Mouse (Mus musculus) lung, postnatal 14 days (tissue): ENCODE results near the gene Itpr2.

Experiments used
- DNase-seq: peaks from one replicate; pipeline ENCODE4 v3.0.0; 2021

Gene Itpr2

DNA sequence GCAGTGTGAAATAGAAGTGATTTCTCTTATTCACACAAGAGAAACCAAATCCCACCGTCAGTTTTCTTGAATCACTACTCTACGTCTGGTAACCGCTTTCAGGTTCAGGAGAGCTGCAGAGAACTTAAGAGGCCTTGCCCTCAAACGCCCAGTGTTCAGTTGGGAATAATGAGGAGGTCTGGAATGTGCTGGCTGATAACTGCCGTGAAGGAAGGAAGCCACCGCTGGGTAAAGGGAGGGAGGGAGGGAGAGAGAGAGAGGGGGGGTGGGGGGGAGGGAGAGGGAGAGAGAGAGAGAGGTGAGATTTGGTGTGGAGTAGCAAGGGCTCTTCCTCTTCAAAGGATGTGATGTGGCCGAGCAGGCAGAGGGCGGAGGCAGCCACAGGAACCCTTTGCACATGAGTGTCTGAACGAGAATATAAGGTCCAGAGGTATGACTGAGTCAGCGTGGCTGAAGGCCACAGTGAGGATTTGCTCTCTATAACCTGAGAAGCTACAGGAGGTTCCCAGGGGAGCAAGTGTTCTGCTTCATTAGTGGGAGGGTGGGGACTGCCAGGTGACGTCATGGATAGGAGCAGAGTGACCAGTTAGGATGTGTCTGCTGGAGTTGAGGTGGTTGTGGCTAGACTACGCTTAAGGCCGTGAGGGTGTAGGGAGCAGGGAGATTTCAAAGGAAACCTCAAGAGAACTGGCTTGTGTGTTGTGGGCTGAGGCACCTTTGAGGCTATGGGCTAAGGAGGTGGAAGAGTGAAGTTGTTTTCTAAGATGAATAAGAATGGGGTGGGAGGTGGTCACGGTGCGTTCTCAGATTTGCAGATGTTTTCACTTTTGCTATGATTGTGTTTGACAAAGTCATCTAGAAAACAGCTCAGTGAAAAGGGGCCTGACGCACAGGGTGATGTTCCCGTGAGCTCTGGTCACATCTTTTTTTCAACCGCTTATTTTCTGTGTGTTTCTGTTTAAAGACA, 421.2 kb downstream of the Itpr2 start:
- no peak for DNase-seq

DNA sequence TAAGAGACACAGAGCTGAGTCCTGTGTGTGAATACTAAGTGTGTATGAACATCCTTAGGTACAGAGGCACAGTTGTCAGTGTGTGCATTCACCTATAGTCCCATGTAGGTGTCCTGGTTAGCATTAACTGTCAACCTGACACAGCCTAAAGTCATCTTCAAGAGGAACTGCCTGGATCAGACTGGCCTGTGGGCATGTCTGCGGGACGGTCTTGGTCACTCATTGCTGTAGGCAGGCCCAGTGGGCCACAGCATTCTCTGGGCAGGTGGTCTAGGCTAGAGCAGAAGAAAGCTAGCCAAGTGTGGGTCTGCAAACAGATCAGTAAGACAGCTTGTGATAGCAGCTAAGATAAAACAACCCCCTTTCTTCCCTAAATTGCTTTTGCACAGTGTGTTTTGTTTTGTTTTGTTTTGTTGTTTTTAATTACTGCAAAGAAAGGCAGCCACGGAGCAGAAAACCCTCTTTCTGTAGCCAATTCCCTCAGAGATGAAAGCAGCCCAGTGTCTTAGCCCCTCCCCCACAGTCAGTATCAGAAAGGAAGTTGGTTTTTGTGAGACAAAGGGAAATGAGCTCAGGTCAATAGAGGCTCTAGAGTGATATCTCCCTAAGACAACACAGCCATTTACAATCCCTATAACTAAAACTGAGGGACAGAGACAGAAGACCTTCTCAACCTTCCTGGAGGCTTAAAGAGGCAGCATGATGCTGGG, 422.1 kb downstream of the Itpr2 start:
- peak; percentile 39 for DNase-seq

DNA sequence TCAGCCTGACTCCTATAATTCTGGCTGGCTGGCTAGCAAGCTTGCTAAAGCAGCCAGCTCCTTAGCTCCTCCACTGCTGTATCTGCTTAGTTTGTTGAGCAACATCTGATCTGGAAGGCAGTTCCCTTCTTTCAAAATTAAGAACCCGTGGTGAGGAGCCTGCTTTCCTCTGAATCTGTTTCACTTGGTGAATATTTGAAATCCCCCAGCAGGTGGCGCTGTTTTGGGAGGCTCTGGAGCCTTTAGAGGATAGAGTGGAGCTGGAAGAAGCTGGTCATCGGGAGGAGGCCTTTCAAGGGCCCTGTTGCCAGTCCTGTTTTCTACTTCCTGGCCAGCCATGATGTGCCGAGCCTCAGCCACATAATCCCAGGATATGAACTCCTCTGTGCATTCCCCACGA, 422.8 kb downstream of the Itpr2 start:
- DNase-seq, result peak; percentile 86

DNA sequence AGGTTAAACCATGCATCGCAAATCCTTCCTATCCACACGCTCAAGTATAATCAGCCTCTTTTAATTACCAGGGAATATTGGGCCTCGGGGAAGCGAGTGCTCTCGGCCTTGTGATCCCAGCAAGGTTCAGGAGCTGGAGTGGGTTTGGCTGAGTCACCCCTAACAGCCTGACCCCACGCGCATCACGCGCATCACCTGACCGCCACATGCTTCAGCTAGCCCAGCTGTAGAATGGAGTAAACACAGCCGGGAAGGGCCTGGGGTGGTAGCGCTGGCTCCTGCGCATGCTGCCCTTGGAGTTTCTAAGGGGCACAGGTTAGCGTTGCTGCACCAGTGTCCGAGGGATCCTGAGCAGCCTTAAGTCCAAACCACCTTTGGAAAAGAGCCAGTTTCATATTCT, 423.9 kb downstream of the Itpr2 start:
- DNase-seq, result no peak

DNA sequence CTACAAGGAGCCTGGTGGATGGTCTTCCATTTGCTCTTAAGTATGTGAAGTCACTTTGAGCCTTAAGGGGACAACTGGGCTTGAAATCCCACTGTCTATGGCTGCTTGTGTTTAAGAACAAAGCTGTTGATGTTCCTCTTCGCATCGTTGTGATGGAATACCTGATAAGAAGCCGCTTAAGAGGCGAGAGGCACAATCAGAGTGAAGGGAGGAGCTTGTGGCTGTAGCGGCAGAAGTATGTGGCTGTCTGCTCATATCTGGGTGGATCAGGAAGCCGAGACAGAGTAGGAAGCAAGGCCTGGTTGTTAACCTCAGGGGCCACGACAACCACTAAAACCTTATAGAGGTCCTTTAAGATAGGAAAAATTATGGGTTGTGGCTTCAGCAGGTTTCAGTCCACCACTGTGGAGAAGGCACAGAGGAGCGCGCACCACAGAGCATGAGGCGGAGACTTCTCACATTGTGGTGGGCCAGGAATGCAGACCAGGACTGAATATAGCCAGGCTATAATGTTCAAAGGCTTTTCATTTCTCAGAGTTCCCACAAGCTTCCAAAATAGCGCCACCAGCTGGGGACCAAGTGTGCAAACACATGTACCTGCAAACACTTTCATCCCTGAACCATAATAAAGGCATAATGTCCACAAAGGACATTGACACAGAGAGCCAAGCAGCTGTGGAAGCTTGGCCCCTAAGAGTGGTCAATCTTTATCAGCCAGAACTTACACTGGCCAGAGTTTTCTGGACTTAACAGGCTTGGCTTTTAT, 424.7 kb downstream of the Itpr2 start:
- no peak for DNase-seq

DNA sequence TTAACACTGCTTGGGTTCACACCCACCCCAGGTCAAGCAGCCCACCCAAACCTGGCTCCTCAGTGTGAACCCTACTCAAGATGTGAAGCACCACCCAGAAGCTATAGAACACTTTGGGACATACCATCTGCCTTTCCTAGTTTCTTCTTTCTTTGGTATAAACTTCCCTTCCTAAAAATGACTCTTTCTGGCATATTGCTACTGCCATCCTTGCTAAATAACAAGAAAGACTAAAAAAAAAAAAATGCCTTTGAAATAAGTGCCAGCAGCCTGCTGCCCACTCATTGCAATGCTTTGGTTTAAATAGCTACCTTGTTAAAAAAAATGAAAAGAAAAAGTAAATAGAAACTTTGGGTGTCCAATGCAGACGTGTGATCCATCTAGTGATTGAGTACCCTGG, 429.2 kb downstream of the Itpr2 start:
- DNase-seq, result no peak

DNA sequence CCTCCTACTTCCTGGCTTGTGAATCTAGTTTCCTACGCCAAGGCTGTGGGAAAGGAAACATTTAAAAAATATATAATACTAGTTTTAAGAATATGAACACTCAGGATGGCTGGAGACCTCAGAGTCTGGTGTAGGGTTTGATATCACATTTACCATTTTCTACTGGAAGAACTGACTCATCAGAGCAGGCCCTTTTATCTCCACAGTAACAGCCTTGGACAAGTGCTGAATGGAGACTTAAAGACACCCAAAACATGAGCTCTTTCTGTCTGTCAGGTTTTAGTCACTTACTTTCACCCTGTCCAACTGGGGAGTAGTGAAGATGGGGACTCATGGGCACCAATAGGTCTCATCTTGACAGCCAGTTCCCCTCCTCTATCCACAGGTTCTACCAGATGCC, 430.1 kb downstream of the Itpr2 start:
- DNase-seq, result no peak
